In the genomic region with DNA sequence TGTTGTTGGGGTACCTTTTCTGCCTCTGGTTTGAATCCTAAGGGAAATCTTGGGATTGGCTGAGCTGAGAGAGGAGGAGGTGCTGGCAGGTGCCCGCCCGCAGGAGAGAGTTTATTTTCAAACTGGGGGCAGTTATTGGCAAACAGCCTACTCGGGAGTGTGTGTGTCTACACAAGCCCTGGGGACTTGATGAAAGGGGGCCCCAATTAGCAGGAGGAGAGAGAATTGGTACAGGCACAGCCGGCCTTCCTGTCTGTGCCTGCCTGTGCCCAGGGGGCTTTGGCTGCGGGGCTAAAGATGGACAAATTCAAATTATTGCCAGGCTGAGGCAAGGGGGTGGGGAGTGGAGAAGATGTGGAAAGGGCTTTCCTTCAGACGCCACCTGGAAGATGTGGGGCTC, we compare ENCODE assay signal across 9 mouse cellular contexts. TPM values are rescaled to one million over a fixed set of nuclear protein-coding genes. Genes with fewer than 3 reads are reported as not detected.
DNase-seq lines count a peak whose midpoint lies in the region; ATAC-seq and TF ChIP-seq lines count a peak whose summit lies in the region.
"Had no signal": no experiment of that assay in that cellular context is flagged by ENCODE, and none has a peak within 500 bp of the region (broad histone marks: within the 10 kb centered on the region; RNA-seq: fewer than 3 reads in every experiment).

No protein-coding gene starts in this region.

- no peaks in the 10 kb centered on the region for H3K9me3 ChIP-seq in embryonic facial prominence, embryonic 14.5 days (ENCODE audit: control insufficient read depth, low read length)
- H3K9me3 ChIP-seq in forebrain, embryonic 15.5 days: no peaks in the 10 kb centered on the region
- H3K9me3 ChIP-seq in intestine, postnatal 0 days (ENCODE audit: control insufficient read depth): no peaks in the 10 kb centered on the region
- H3K9me3 ChIP-seq in midbrain, postnatal 0 days (ENCODE audit: low read length): no peaks in the 10 kb centered on the region
- H3K9me3 ChIP-seq: liver, embryonic 13.5 days had no signal

- DNase-seq in embryonic facial prominence, embryonic 14.5 days (ENCODE audit: low spot score): peak; percentile 78
- DNase-seq in midbrain, postnatal 0 days (ENCODE audit: low spot score): no peak
- DNase-seq in left cerebral cortex, adult 18-20 months (ENCODE audit: low spot score in 2 of 2): no peak
- no peak for DNase-seq in heart, adult 11 months
- no peak for DNase-seq in testis, postnatal 14 days (ENCODE audit: low spot score)
- DNase-seq: heart, adult 18-20 months; liver, embryonic 13.5 days had no signal

- H3K27me3 ChIP-seq in embryonic facial prominence, embryonic 14.5 days (replicated peaks; ENCODE audit: control insufficient read depth, insufficient read depth, low read length): no peaks in the 10 kb centered on the region
- H3K27me3 ChIP-seq in forebrain, embryonic 15.5 days: no peaks in the 10 kb centered on the region
- H3K27me3 ChIP-seq in intestine, postnatal 0 days (replicated peaks; ENCODE audit: control insufficient read depth, insufficient read depth, low read length): no peaks in the 10 kb centered on the region
- H3K27me3 ChIP-seq in midbrain, postnatal 0 days (ENCODE audit: insufficient read depth, low read length): no peaks in the 10 kb centered on the region

- H3K27ac ChIP-seq in embryonic facial prominence, embryonic 14.5 days (replicated peaks; ENCODE audit: low read depth, low read length): no peak overlapping the region
- peak overlapping the region; percentile 38 for H3K27ac ChIP-seq in forebrain, embryonic 15.5 days (replicated peaks)
- no peak overlapping the region; the same call in none of the 2 replicates for H3K27ac ChIP-seq in intestine, postnatal 0 days (ENCODE audit: low read depth, low read length)
- no peak overlapping the region for H3K27ac ChIP-seq in midbrain, postnatal 0 days (ENCODE audit: low read depth, low read length)
- H3K27ac ChIP-seq: liver, embryonic 13.5 days had no signal

- H3K36me3 ChIP-seq in embryonic facial prominence, embryonic 14.5 days (ENCODE audit: control insufficient read depth, insufficient read depth, low read length): 0 out of 2 replicates have a peak, but pooled peaks cover 7% of the 10 kb centered on the region
- peaks cover 3% of the 10 kb centered on the region; the same call in 1 of the 2 replicates for H3K36me3 ChIP-seq in forebrain, embryonic 15.5 days
- H3K36me3 ChIP-seq in intestine, postnatal 0 days (ENCODE audit: control insufficient read depth, insufficient read depth): 0 out of 2 replicates have a peak, but pooled peaks cover 17% of the 10 kb centered on the region
- H3K36me3 ChIP-seq in midbrain, postnatal 0 days (ENCODE audit: insufficient read depth, low read length): no peaks in the 10 kb centered on the region
- H3K36me3 ChIP-seq: liver, embryonic 13.5 days had no signal

- no peak for TF ChIP-seq CTCF in intestine, postnatal 0 days (IDR thresholded peaks at IDR 0.05; ENCODE audit: low read depth)
- no peak for TF ChIP-seq CTCF in midbrain, postnatal 0 days (IDR thresholded peaks at IDR 0.05)

- no peak overlapping the region; the same call in 1 of the 2 replicates for H3K4me3 ChIP-seq in embryonic facial prominence, embryonic 14.5 days (ENCODE audit: low read depth, low read length)
- H3K4me3 ChIP-seq in forebrain, embryonic 15.5 days: peak overlapping the region; percentile 87
- H3K4me3 ChIP-seq in intestine, postnatal 0 days (ENCODE audit: low read depth, low read length): 0 out of 2 replicates have a peak overlapping the region, but pooled peaks have one; percentile 11
- H3K4me3 ChIP-seq in midbrain, postnatal 0 days (ENCODE audit: low read depth, low read length): peak overlapping the region; percentile 61; the same call in 1 of the 2 replicates
- H3K4me3 ChIP-seq: liver, embryonic 13.5 days had no signal

- H3K4me1 ChIP-seq in embryonic facial prominence, embryonic 14.5 days (ENCODE audit: control insufficient read depth, insufficient read depth, low read length): peaks cover 16% of the 10 kb centered on the region
- H3K4me1 ChIP-seq in forebrain, embryonic 15.5 days: peaks cover 74% of the 10 kb centered on the region
- peaks cover 6% of the 10 kb centered on the region; the same call in 1 of the 2 replicates for H3K4me1 ChIP-seq in intestine, postnatal 0 days (replicated peaks; ENCODE audit: control insufficient read depth, insufficient read depth, low read length)
- peaks cover 39% of the 10 kb centered on the region for H3K4me1 ChIP-seq in midbrain, postnatal 0 days (ENCODE audit: insufficient read depth, low read length)

- no peak for ATAC-seq in embryonic facial prominence, embryonic 14.5 days (ENCODE audit: low read depth)
- ATAC-seq in forebrain, embryonic 15.5 days (replicated peaks): no peak
- ATAC-seq in intestine, postnatal 0 days: no peak
- no peak for ATAC-seq in midbrain, postnatal 0 days (ENCODE audit: low FRiP score)

- peak overlapping the region; percentile 78 for H3K4me2 ChIP-seq in embryonic facial prominence, embryonic 14.5 days (ENCODE audit: low read depth, low read length)
- peak overlapping the region; percentile 87 for H3K4me2 ChIP-seq in forebrain, embryonic 15.5 days (replicated peaks)
- H3K4me2 ChIP-seq in intestine, postnatal 0 days (replicated peaks; ENCODE audit: low read depth): peak overlapping the region; percentile 76
- peak overlapping the region; percentile 78 for H3K4me2 ChIP-seq in midbrain, postnatal 0 days (ENCODE audit: low read depth, low read length, poor library complexity, severe bottlenecking)
- H3K4me2 ChIP-seq: liver, embryonic 13.5 days had no signal

- 25% methylated on average over 6 of the region's 6 CpGs for WGBS in embryonic facial prominence, embryonic 14.5 days
- 3% methylated on average over 6 of the region's 6 CpGs for WGBS in forebrain, embryonic 15.5 days
- 64% methylated on average over 6 of the region's 6 CpGs for WGBS in intestine, postnatal 0 days
- 17% methylated on average over 6 of the region's 6 CpGs for WGBS in midbrain, postnatal 0 days

- no peak overlapping the region for H3K9ac ChIP-seq in embryonic facial prominence, embryonic 14.5 days (ENCODE audit: low read depth, low read length)
- H3K9ac ChIP-seq in forebrain, embryonic 15.5 days (replicated peaks): peak overlapping the region; percentile 5
- peak overlapping the region; percentile 11; the same call in 1 of the 2 replicates for H3K9ac ChIP-seq in intestine, postnatal 0 days (ENCODE audit: low read depth, low read length)
- peak overlapping the region; percentile 46; the same call in 1 of the 2 replicates for H3K9ac ChIP-seq in midbrain, postnatal 0 days (replicated peaks; ENCODE audit: low read length, poor library complexity, severe bottlenecking)
- H3K9ac ChIP-seq: liver, embryonic 13.5 days had no signal

RNA-seq across cellular contexts. Expression of a gene that starts 4.2 kb away (rescaled TPM):
- polyA plus RNA-seq in embryonic facial prominence, embryonic 14.5 days (2014; fragmentation: Nextera tagmentation; extraction: Ambion mirVana): 21.4 and 26.3 TPM in 2 replicates
- 74.0 and 78.3 TPM in 2 replicates for polyA plus RNA-seq in forebrain, embryonic 15.5 days (2015; fragmentation: Nextera tagmentation; extraction: Ambion mirVana)
- polyA plus RNA-seq in intestine, postnatal 0 days (2015; fragmentation: Nextera tagmentation; extraction: Ambion mirVana): 73.4 and 93.7 TPM in 2 replicates
- 40.6 and 53.9 TPM in 2 replicates for total RNA-seq in midbrain, postnatal 0 days (2014; rRNA removed)
- 25.0 and 29.0 TPM in 2 replicates for polyA plus RNA-seq in midbrain, postnatal 0 days (2015; fragmentation: Nextera tagmentation; extraction: Ambion mirVana)
- total RNA-seq in left cerebral cortex, adult 18-20 months (2021): 1 to 10 TPM; 6.3 to 7.0 TPM

RNA-seq across cellular contexts. Expression of a gene that starts 10.7 kb away (rescaled TPM):
- polyA plus RNA-seq in embryonic facial prominence, embryonic 14.5 days (2014; fragmentation: Nextera tagmentation; extraction: Ambion mirVana): 0.68 and 0.77 TPM in 2 replicates
- polyA plus RNA-seq in forebrain, embryonic 15.5 days (2015; fragmentation: Nextera tagmentation; extraction: Ambion mirVana): not detected in 2 replicates
- polyA plus RNA-seq in intestine, postnatal 0 days (2015; fragmentation: Nextera tagmentation; extraction: Ambion mirVana): 1.8 and 2.1 TPM in 2 replicates
- total RNA-seq in midbrain, postnatal 0 days (2014; rRNA removed): 0.19 and 0.38 TPM in 2 replicates
- polyA plus RNA-seq in midbrain, postnatal 0 days (2015; fragmentation: Nextera tagmentation; extraction: Ambion mirVana): 0.20 and 0.29 TPM in 2 replicates
- total RNA-seq in left cerebral cortex, adult 18-20 months (2021): 1 to 10 TPM in 1 of 2 experiments, under 1 TPM in 1; 0.61 to 1.0 TPM

RNA-seq across cellular contexts. Expression of a gene that starts 14.0 kb away (rescaled TPM):
- polyA plus RNA-seq in embryonic facial prominence, embryonic 14.5 days (2014; fragmentation: Nextera tagmentation; extraction: Ambion mirVana): 192 and 231 TPM in 2 replicates
- polyA plus RNA-seq in forebrain, embryonic 15.5 days (2015; fragmentation: Nextera tagmentation; extraction: Ambion mirVana): 46.6 and 52.7 TPM in 2 replicates
- 339 and 374 TPM in 2 replicates for polyA plus RNA-seq in intestine, postnatal 0 days (2015; fragmentation: Nextera tagmentation; extraction: Ambion mirVana)
- 36.3 and 41.6 TPM in 2 replicates for total RNA-seq in midbrain, postnatal 0 days (2014; rRNA removed)
- polyA plus RNA-seq in midbrain, postnatal 0 days (2015; fragmentation: Nextera tagmentation; extraction: Ambion mirVana): 36.7 and 41.8 TPM in 2 replicates
- 10 to 100 TPM in 1 of 2 experiments, 1 to 10 TPM in 1; 8.2 to 12.3 TPM for total RNA-seq in left cerebral cortex, adult 18-20 months (2021)

RNA-seq across cellular contexts. Expression of a gene that starts 34.8 kb away (rescaled TPM):
- 6.5 and 8.9 TPM in 2 replicates for polyA plus RNA-seq in embryonic facial prominence, embryonic 14.5 days (2014; fragmentation: Nextera tagmentation; extraction: Ambion mirVana)
- polyA plus RNA-seq in forebrain, embryonic 15.5 days (2015; fragmentation: Nextera tagmentation; extraction: Ambion mirVana): 1.9 and 3.1 TPM in 2 replicates
- polyA plus RNA-seq in intestine, postnatal 0 days (2015; fragmentation: Nextera tagmentation; extraction: Ambion mirVana): 0.77 and 1.3 TPM in 2 replicates
- total RNA-seq in midbrain, postnatal 0 days (2014; rRNA removed): 3.1 and 6.3 TPM in 2 replicates
- polyA plus RNA-seq in midbrain, postnatal 0 days (2015; fragmentation: Nextera tagmentation; extraction: Ambion mirVana): 3.9 and 5.4 TPM in 2 replicates
- total RNA-seq in left cerebral cortex, adult 18-20 months (2021): 1 to 10 TPM; 2.9 to 4.2 TPM
